Mouse (Mus musculus) forebrain, postnatal 0 days (tissue): ENCODE data around the gene Cdk13. TPM values are rescaled to one million over a fixed set of nuclear protein-coding genes. Genes with fewer than 3 reads are reported as not detected.
A peak's percentile ranks its signal among the peaks of the same experiment; 100 is the strongest.

Experiments used
- ATAC-seq: fragments of 200-750 bp; cut with Nextera tagmentation; 2 replicates; pipeline ENCODE4 v1.8.0; 2017; ENCODE audit warnings: mild to moderate bottlenecking, moderate library complexity
- DNase-seq: peaks from one replicate; pipeline ENCODE4 v3.0.0-alpha.2; 2015
- H3K27ac ChIP-seq: fragments of 300-500 bp; sonication (generic); 2 replicates; pipeline ENCODE4 v1.5.1; 2014; ENCODE audit warnings: low read depth, mild to moderate bottlenecking, antibody characterized with exemption, low read length, moderate library complexity, mixed read lengths
- H3K27me3 ChIP-seq: fragments of 300-500 bp; sonication (generic); 2 replicates; pipeline ENCODE4 v1.6.1; 2014; ENCODE audit warnings: mild to moderate bottlenecking, low read length, mixed read lengths; ENCODE audit not compliant: insufficient read depth
- H3K36me3 ChIP-seq: fragments of 300-500 bp; sonication (generic); 2 replicates; pipeline ENCODE4 v1.6.1; 2014; ENCODE audit warnings: mild to moderate bottlenecking, moderate library complexity; ENCODE audit not compliant: insufficient read depth
- H3K4me1 ChIP-seq: fragments of 300-500 bp; sonication (generic); 2 replicates; pipeline ENCODE4 v1.6.1; 2014; ENCODE audit warnings: antibody characterized with exemption; ENCODE audit not compliant: insufficient read depth
- H3K4me2 ChIP-seq: fragments of 300-500 bp; sonication (generic); 2 replicates; pipeline ENCODE4 v1.6.1; 2014; ENCODE audit warnings: low read depth, mild to moderate bottlenecking, moderate library complexity
- H3K4me3 ChIP-seq: fragments of 300-500 bp; sonication (generic); 2 replicates; pipeline ENCODE4 v1.5.1; 2014; ENCODE audit warnings: low read depth, low read length, mixed read lengths
- H3K9ac ChIP-seq: fragments of 300-500 bp; sonication (generic); 2 replicates; pipeline ENCODE4 v1.6.1; 2014; ENCODE audit warnings: mild to moderate bottlenecking
- H3K9me3 ChIP-seq: fragments of 300-500 bp; sonication (generic); 2 replicates; pipeline ENCODE4 v1.6.1; 2016; ENCODE audit warnings: low read length
- CTCF ChIP-seq: sonication (generic); IDR thresholded peaks from 2 replicates; pipeline ENCODE4 v1.5.1; 2016; ENCODE audit warnings: antibody characterized with exemption, control low read depth, low read depth
- WGBS: fragments of 180-500 bp; shearing (Covaris S2); extraction: QIAGEN DNeasy Blood & Tissue Kit; methylation state at CpG from one replicate; pipeline ENCODE4 v1.1.7; 2014; 5-methylcytosine and 5-hydroxymethylcytosine counted together
- polyA plus RNA-seq: library from polyadenylated mRNA; unstranded; fragments of >200 nt; fragmentation: Nextera tagmentation; extraction: Ambion mirVana; gene quantifications from 2 replicates; pipeline ENCODE4 v1.2.1, GENCODE M21; 2015
- total RNA-seq: library from RNA; depleted of rRNA; stranded (reverse); fragments of >200 nt; gene quantifications from 2 replicates; pipeline ENCODE4 v1.2.3, GENCODE M21; 2014

Cdk13 gene
- total and polyA plus RNA-seq, 2 experiments from 2014 or later: 9.5 to 88.0 TPM

DNA sequence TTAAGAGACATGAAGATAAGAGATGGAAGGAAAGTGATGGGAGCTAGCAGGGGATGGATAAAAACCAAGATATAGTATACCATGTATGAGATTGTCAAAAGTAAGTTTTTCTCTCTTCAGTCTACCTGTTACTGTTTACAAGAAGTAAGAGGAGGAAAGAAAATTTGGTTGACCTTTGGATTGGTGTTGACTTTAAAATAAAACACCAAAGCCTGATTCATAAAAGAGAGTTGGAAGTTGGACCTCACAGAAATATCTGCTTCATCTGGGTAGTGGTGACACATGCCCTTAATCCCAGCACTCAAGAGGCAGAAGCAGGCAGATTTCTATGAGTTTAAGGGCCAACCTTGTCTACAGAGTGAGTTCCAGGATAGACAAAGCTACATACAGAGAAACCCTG lies 102.6 kb downstream of the Cdk13 start:
- Histone ChIP-seq H3K4me1 (no peaks in the 10 kb centered on the region), H3K36me3 (no peaks in the 10 kb centered on the region), H3K27me3 (no peaks in the 10 kb centered on the region), H3K27ac (no peak overlapping the region), H3K4me3 (no peak overlapping the region), H3K9me3 (no peaks in the 10 kb centered on the region), H3K9ac (no peak overlapping the region), H3K4me2 (no peak overlapping the region)
- ATAC-seq (no peak), DNase-seq (no peak)
- TF ChIP-seq CTCF: no peak

DNA sequence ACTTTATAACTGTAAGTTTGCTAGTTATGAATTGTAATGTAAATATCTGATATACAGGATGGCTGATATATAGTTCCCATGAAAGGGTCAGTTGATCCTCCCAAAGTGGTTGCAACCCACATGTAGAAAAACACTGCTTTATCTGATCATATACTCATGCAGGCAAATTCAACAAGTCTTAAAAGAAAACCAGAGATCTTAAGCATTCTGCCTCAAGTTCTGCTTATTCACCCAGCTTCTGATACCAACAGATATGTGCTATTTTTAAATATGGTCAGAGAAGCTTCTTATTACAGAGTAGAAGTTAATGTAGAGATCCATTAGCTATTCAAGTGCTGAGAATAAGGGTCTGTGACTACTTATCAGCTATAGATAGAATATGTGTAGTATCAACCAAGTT lies 103.6 kb downstream of the Cdk13 start:
- H3K9ac ChIP-seq: no peak overlapping the region
- no peak for ATAC-seq
- DNase-seq: no peak
- H3K36me3 ChIP-seq: no peaks in the 10 kb centered on the region
- no peaks in the 10 kb centered on the region for H3K27me3 ChIP-seq
- no peak overlapping the region for H3K27ac ChIP-seq
- H3K9me3 ChIP-seq: no peaks in the 10 kb centered on the region
- no peak for TF ChIP-seq CTCF
- H3K4me2 ChIP-seq: no peak overlapping the region
- no peak overlapping the region for H3K4me3 ChIP-seq
- peaks cover 3% of the 10 kb centered on the region; the same call in 1 of the 2 replicates for H3K4me1 ChIP-seq

DNA sequence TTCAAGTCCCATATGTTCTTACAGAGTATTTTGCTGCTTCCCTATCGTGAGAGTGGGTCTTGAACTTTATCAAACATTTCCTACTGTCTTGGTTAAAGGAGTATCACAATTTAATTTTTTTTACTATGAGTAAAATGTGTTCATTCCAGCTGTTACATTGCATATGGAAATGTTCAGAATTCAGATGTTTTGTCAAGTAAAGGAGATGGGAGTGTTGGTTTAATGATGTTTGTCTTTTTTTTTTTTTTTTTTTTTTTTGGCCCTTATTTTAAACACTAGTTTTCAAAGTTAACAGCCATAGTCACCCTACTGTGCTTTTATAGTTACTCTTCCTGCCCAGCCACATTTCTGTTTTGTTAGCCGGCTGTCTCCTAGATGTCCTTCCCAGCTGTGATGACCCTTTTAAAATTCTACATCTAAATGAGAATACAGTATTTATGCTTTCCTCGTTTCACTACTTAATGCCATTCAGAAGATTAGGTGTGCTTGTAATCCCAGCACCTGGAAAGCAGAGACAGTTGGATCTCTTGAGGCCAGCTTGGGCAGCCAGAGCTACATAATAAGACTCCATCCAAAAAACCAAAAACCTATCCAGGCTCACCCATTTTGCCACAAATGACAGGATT lies 104.7 kb downstream of the Cdk13 start:
- 72% methylated on average over 3 of the region's 3 CpGs for WGBS
- no peak for TF ChIP-seq CTCF
- H3K4me1 ChIP-seq: peaks cover 3% of the 10 kb centered on the region; the same call in 1 of the 2 replicates

DNA sequence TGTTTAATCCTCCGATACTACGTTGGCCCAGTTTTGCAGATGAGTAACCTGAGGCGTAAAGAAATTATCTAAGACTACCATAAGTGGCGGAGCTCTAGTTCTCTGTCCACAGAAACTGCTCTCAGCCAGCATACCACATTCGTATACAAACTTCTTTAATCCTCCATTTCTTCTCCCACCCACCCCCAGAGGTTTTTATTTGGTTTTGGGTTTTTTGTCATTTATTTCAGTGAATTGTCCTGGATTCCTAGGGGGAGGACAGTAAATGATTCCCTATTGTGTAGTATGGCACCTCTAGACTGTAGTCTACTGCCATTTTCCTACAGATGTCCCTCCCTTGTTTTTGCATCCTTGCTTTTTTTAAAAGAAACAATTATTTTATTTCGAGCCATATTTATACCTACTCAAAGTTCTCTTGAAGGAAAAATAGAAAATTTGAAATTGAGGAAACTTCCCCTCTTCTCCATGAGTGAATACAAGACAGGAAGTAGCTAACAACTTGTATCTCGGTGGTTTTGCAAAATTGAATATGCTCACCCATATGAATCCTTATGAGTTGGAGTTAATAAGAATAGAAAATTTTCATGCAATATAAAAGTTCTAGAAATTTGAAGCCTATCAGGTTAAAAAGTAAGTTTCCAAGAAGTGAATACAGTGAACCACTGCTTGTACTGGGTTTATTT lies 108.9 kb downstream of the Cdk13 start:
- no peaks in the 10 kb centered on the region for H3K36me3 ChIP-seq
- DNase-seq (peak; percentile 41), ATAC-seq (no peak)
- H3K4me1 ChIP-seq: peaks cover 3% of the 10 kb centered on the region; the same call in 1 of the 2 replicates
- H3K4me2 ChIP-seq: peak overlapping the region; percentile 62
- H3K27ac ChIP-seq: peak overlapping the region; percentile 95; the same call in 1 of the 2 replicates
- WGBS: 16% methylated on average over 7 of the region's 7 CpGs
- no peaks in the 10 kb centered on the region for H3K9me3 ChIP-seq
- no peak for TF ChIP-seq CTCF
- H3K27me3 ChIP-seq: no peaks in the 10 kb centered on the region
- peak overlapping the region; percentile 79 for H3K4me3 ChIP-seq
- peak overlapping the region; percentile 82 for H3K9ac ChIP-seq

More for the DNA sequence above, 104.7 kb downstream of the Cdk13 start:
- Histone ChIP-seq H3K4me3 (no peak overlapping the region), H3K27me3 (no peaks in the 10 kb centered on the region), H3K4me2 (no peak overlapping the region), H3K27ac (no peak overlapping the region), H3K9me3 (no peaks in the 10 kb centered on the region), H3K36me3 (no peaks in the 10 kb centered on the region), H3K9ac (no peak overlapping the region)
- no peak for ATAC-seq
- no peak for DNase-seq

DNA sequence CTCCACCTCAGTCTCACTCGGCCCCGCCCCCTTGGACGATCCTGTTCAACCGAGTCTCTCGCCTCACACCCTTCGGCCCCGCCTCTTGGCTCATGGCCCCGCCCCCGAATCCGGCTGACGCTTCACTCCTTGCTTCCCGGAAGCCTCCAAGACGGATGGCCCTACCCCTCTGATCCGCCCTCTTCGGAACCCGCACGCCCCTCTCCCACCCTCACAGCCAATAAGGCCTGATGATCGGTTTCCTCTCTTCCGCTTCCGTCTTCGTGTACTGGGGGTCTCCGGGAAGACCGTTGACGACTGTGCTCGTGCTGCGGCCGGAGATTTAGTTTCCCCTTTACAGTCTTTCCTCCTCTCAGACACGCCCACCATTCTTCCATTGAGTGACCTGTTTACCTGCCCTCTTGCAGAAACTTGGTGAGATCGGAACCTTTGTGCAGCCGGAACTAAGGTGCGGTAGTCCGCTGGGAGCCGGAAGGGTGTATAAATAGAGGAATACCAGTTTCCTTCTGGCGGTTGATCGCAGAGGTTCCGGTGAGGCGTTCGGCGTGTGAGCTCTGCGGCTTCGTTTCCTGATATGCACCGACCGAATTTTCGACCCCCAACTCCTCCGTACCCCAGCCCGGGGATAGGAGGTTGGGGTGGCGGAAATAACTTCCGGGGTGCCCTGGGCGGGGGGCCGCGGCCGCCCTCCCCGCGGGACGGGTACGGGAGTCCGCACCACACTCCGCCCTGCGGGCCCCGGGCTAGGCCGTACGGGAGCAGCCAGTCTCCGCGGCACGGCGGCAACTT lies 109.8 kb downstream of the Cdk13 start, which contains the start of the genes Mplkip and Sugct:
Gene Mplkip, plus strand, starts transcription at position 282 of the 789 bp plus-strand sequence.
Gene Sugct, minus strand, starts transcription at position 643 of the 789 bp plus-strand sequence.
- peak; percentile 99 for ATAC-seq
- H3K27ac ChIP-seq: peak within 1 kb of the TSS; percentile 95
- peaks cover 3% of the 10 kb centered on the region; the same call in 1 of the 2 replicates for H3K4me1 ChIP-seq
- peak within 1 kb of the TSS; percentile 79 for H3K4me3 ChIP-seq
- H3K4me2 ChIP-seq: peak within 1 kb of the TSS; percentile 62
- peak; percentile 99 for DNase-seq
- no peaks in the 10 kb centered on the region for H3K36me3 ChIP-seq
- no peak for TF ChIP-seq CTCF
- H3K27me3 ChIP-seq: no peaks in the 10 kb centered on the region
- peak within 1 kb of the TSS; percentile 82 for H3K9ac ChIP-seq
- WGBS: under 1% methylated on average over 64 of the region's 66 CpGs
- no peaks in the 10 kb centered on the region for H3K9me3 ChIP-seq

DNA sequence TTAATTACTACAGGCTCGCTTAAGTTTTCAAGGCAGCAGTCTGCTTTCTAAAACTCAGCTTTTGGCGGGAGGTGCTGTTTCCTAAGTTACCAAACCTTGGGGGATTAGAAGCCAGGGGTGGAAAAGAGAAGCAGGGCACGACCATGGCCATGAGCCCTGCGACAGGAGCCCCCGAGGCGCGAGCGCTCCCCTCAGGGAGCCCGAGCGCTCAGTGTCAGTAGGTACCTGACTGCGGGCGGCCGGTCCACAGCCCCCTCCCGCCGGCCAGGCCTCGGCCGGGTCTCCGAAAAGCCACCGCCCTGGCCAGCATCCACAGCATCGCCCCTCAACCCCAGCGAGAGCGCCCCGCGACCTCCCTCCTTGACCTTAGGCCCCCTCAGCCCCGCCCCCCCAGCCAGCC lies 110.5 kb downstream of the Cdk13 start:
- ATAC-seq (peak; percentile 57), DNase-seq (peak; percentile 58)
- WGBS: under 1% methylated on average over 23 of the region's 25 CpGs
- Histone ChIP-seq H3K27ac (peak overlapping the region; percentile 95; the same call in 1 of the 2 replicates), H3K4me2 (peak overlapping the region; percentile 62), H3K4me1 (peaks cover 3% of the 10 kb centered on the region; the same call in 1 of the 2 replicates), H3K9me3 (no peaks in the 10 kb centered on the region), H3K9ac (peak overlapping the region; percentile 82), H3K27me3 (no peaks in the 10 kb centered on the region), H3K4me3 (peak overlapping the region; percentile 79), H3K36me3 (no peaks in the 10 kb centered on the region)
- TF ChIP-seq CTCF: no peak

DNA sequence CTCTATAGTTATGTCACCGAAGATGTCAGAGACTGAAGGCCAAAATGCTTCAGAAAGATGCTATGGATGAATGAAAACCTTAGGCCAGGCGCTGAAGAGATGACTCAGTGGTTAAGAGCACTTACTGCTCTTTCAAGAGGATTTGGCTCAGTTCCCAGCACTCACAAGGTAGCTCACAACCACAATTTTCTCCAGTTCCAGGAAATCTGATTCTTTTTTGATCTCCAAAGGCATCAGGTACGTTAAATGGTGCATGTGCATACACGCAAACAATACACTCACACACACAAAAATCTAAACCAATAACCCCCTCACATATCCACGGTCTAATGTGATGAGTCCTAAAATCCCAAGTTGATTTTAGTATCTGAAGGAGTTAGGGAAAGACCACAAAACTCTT lies 111.1 kb downstream of the Cdk13 start:
- H3K36me3 ChIP-seq: no peaks in the 10 kb centered on the region
- H3K4me1 ChIP-seq: peaks cover 3% of the 10 kb centered on the region; the same call in 1 of the 2 replicates
- H3K9me3 ChIP-seq: no peaks in the 10 kb centered on the region
- ATAC-seq (no peak), DNase-seq (peak; percentile 14)
- WGBS: 51% methylated on average over 5 of the region's 5 CpGs
- TF ChIP-seq CTCF: no peak
- no peak overlapping the region for H3K4me2 ChIP-seq
- no peak overlapping the region for H3K4me3 ChIP-seq
- no peaks in the 10 kb centered on the region for H3K27me3 ChIP-seq
- H3K27ac ChIP-seq: no peak overlapping the region
- no peak overlapping the region for H3K9ac ChIP-seq
